Mouse (Mus musculus): ENCODE data around the gene Krba1.

DNA sequence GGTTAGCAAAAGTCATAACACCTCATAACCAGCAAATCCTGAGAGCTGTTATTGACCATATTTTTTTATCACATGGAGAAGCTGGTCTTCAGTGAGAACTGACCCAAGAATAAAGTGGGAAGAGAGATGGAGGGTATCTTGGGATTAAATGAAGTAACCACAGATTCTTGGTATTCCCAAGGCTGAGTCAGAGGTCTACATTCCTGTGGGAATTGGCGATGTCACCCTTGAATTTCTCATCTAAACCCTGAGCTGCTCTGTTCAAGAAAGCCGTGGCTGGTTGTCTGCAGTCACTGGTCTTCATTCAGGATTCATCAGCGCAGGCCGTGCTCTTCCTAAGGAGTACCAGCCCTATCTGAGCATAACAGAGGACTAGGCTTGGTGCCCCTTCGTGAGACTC is 31.6 kb downstream of the Krba1 start:
- TF ChIP-seq CTCF (IDR thresholded peaks at IDR 0.05; ENCODE audit: low read depth) (no peak), EP300 (IDR thresholded peaks at IDR 0.05; ENCODE audit: low read depth) (no peak)
